Comparison of ENCODE assay signal across 19 mouse cellular contexts in genomic region chr10:59816569-59816968, GRCm38 (mm10).
DNase-seq lines count a peak whose midpoint lies in the region; ATAC-seq and TF ChIP-seq lines count a peak whose summit lies in the region.
"Had no signal": no experiment of that assay in that cellular context is flagged by ENCODE, and none has a peak within 500 bp of the region (broad histone marks: within the 10 kb centered on the region; RNA-seq: fewer than 3 reads in every experiment).

No protein-coding gene starts in this region.

- no peak for TF ChIP-seq CTCF in forebrain, postnatal 0 days (IDR thresholded peaks at IDR 0.05; ENCODE audit: low read depth)

- peaks cover 21% of the 10 kb centered on the region; the same call in 1 of the 2 replicates for H3K4me1 ChIP-seq in forebrain, embryonic 13.5 days
- no peaks in the 10 kb centered on the region for H3K4me1 ChIP-seq in forebrain, postnatal 0 days (ENCODE audit: insufficient read depth)

- H3K4me3 ChIP-seq in forebrain, embryonic 13.5 days: no peak overlapping the region
- no peak overlapping the region for H3K4me3 ChIP-seq in forebrain, postnatal 0 days (ENCODE audit: low read depth, low read length)
- H3K4me3 ChIP-seq: gastrocnemius, adult 2 months; heart, adult 2 months; heart, embryonic 15.5 days; limb, embryonic 15.5 days had no signal

- no peak for DNase-seq in forebrain, postnatal 0 days
- peak; percentile 37 to 55 for DNase-seq in left cerebral cortex, postnatal 25 days (ENCODE audit: low spot score in 2 of 2)
- no peak for DNase-seq in left cerebral cortex, postnatal 4 days
- DNase-seq in cerebellum, adult 9-10 months: peak; percentile 56
- DNase-seq in layer of hippocampus, adult 9-11 months: peak; percentile 71
- DNase-seq in MN1 (ENCODE audit: low spot score) (no peak), adipocyte (ENCODE audit: low spot score) (no peak)
- DNase-seq: adrenal gland, postnatal 14 days; embryo, embryonic 11 days; gastrocnemius, adult 2 months; heart, adult 2 months; kidney, adult 2 months; kidney, postnatal 14 days; thymus, postnatal 36 days had no signal

- 80% methylated on average over 6 of the region's 6 CpGs for WGBS in forebrain, embryonic 13.5 days
- 55% methylated on average over 6 of the region's 6 CpGs for WGBS in forebrain, postnatal 0 days

- H3K4me2 ChIP-seq in forebrain, embryonic 13.5 days: no peak overlapping the region
- no peak overlapping the region for H3K4me2 ChIP-seq in forebrain, postnatal 0 days (ENCODE audit: low read depth)
- H3K4me2 ChIP-seq: heart, embryonic 15.5 days; limb, embryonic 15.5 days had no signal

- ATAC-seq in forebrain, embryonic 13.5 days: no peak
- ATAC-seq in forebrain, postnatal 0 days: no peak
- ATAC-seq: forebrain, embryonic 14.5 days had no signal

- H3K27ac ChIP-seq in forebrain, embryonic 13.5 days: 0 out of 2 replicates have a peak overlapping the region, but pooled peaks have one; percentile 10
- no peak overlapping the region for H3K27ac ChIP-seq in forebrain, postnatal 0 days (ENCODE audit: low read depth, low read length)
- H3K27ac ChIP-seq: gastrocnemius, adult 2 months; heart, adult 2 months; heart, embryonic 15.5 days; limb, embryonic 15.5 days had no signal

- no peaks in the 10 kb centered on the region for H3K27me3 ChIP-seq in forebrain, embryonic 13.5 days
- H3K27me3 ChIP-seq in forebrain, postnatal 0 days (ENCODE audit: insufficient read depth, low read length): no peaks in the 10 kb centered on the region
- H3K27me3 ChIP-seq: CH12.LX; heart, embryonic 15.5 days; limb, embryonic 15.5 days had no signal

- intact Hi-C loops in left cerebral cortex, postnatal 25 days (cut with DNase I): loop anchor here (5.0 kb wide), 1 partner anchor 324 kb away; no protein-coding TSS in a partner anchor
- intact Hi-C loops in left cerebral cortex, postnatal 4 days (cut with DNase I): loop anchor here (5.0 to 10.0 kb wide), 2 partner anchors 202 to 324 kb away; partner anchors contain the start of genes Gm10322 and Mcu

- H3K36me3 ChIP-seq in forebrain, embryonic 13.5 days (ENCODE audit: poor library complexity, severe bottlenecking): no peaks in the 10 kb centered on the region
- H3K36me3 ChIP-seq in forebrain, postnatal 0 days (ENCODE audit: insufficient read depth): no peaks in the 10 kb centered on the region
- H3K36me3 ChIP-seq: heart, embryonic 15.5 days had no signal

- H3K9me3 ChIP-seq in forebrain, embryonic 13.5 days (replicated peaks): no peaks in the 10 kb centered on the region
- H3K9me3 ChIP-seq in forebrain, postnatal 0 days (ENCODE audit: low read length): no peaks in the 10 kb centered on the region
- H3K9me3 ChIP-seq: heart, embryonic 15.5 days; limb, embryonic 15.5 days had no signal

- no peak overlapping the region for H3K9ac ChIP-seq in forebrain, embryonic 13.5 days
- no peak overlapping the region for H3K9ac ChIP-seq in forebrain, postnatal 0 days
- H3K9ac ChIP-seq: heart, embryonic 15.5 days; limb, embryonic 15.5 days had no signal

Comparison
In these comparisons a context has a peak if more than half of its experiments do, and no peak if none do; other contexts are left out.
1. DNase-seq: peak in left cerebral cortex, postnatal 25 days (2 of 2), cerebellum, adult 9-10 months (single experiment) and layer of hippocampus, adult 9-11 months (single experiment); none in forebrain, postnatal 0 days (single experiment), left cerebral cortex, postnatal 4 days (single experiment), MN1 (single experiment) and adipocyte (single experiment).